Mouse (Mus musculus) heart, postnatal 0 days (tissue): ENCODE data around the gene Cldn2. TPM values are rescaled to one million over a fixed set of nuclear protein-coding genes. Genes with fewer than 3 reads are reported as not detected.

Experiments
- ATAC-seq: fragments of 200-750 bp; cut with Nextera tagmentation; 2 replicates; pipeline ENCODE4 v1.8.0; 2017; ENCODE audit warnings: low read depth, moderate number of reproducible peaks, moderate library complexity; ENCODE audit not compliant: insufficient read depth
- DNase-seq: peaks from one replicate; pipeline ENCODE4 v3.0.0-alpha.2; 2016; ENCODE audit warnings: low spot score
- H3K27ac ChIP-seq: fragments of 300-500 bp; sonication (generic); 2 replicates; pipeline ENCODE4 v1.5.1; 2014; ENCODE audit warnings: low read depth, mild to moderate bottlenecking
- H3K27me3 ChIP-seq: fragments of 300-500 bp; sonication (generic); 2 replicates; pipeline ENCODE4 v1.6.1; 2014; ENCODE audit warnings: low read length, mixed read lengths; ENCODE audit not compliant: control insufficient read depth, insufficient read depth
- H3K36me3 ChIP-seq: fragments of 300-500 bp; sonication (generic); replicated peaks from 2 replicates; pipeline ENCODE4 v1.6.1; 2014; ENCODE audit warnings: low read length, mixed read lengths; ENCODE audit not compliant: control insufficient read depth, insufficient read depth
- H3K4me1 ChIP-seq: fragments of 300-500 bp; sonication (generic); 2 replicates; pipeline ENCODE4 v1.6.1; 2014; ENCODE audit warnings: antibody characterized with exemption; ENCODE audit not compliant: control insufficient read depth, insufficient read depth
- H3K4me2 ChIP-seq: fragments of 300-500 bp; sonication (generic); 2 replicates; pipeline ENCODE4 v1.6.1; 2014; ENCODE audit warnings: low read depth, mild to moderate bottlenecking, low read length, moderate library complexity
- H3K4me3 ChIP-seq: fragments of 300-500 bp; sonication (generic); 2 replicates; pipeline ENCODE4 v1.5.1; 2014; ENCODE audit warnings: low read depth, low read length
- H3K9ac ChIP-seq: fragments of 300-500 bp; sonication (generic); replicated peaks from 2 replicates; pipeline ENCODE4 v1.6.1; 2014; ENCODE audit warnings: low read depth, low read length, mixed read lengths
- H3K9me3 ChIP-seq: fragments of 300-500 bp; sonication (generic); replicated peaks from 2 replicates; pipeline ENCODE4 v1.6.1; 2016; ENCODE audit warnings: low read length; ENCODE audit not compliant: control insufficient read depth
- CTCF ChIP-seq: IDR thresholded peaks from 2 replicates; pipeline ENCODE4 v1.5.1; 2016; ENCODE audit warnings: antibody characterized with exemption, control low read depth, low read depth
- EP300 ChIP-seq: IDR thresholded peaks from 2 replicates; pipeline ENCODE4 v1.6.1; 2016; ENCODE audit warnings: antibody characterized with exemption, low read depth
- WGBS: fragments of 180-500 bp; shearing (Covaris S2); extraction: QIAGEN DNeasy Blood & Tissue Kit; methylation state at CpG from one replicate; pipeline ENCODE4 v1.1.7; 2014; 5-methylcytosine and 5-hydroxymethylcytosine counted together
- polyA plus RNA-seq: library from polyadenylated mRNA; unstranded; fragments of >200 nt; fragmentation: Nextera tagmentation; extraction: Ambion mirVana; gene quantifications from 2 replicates; pipeline ENCODE4 v1.2.1, GENCODE M21; 2015
- total RNA-seq: library from RNA; depleted of rRNA; stranded (reverse); fragments of >200 nt; gene quantifications from 2 replicates; pipeline ENCODE4 v1.2.3, GENCODE M21; 2014; ENCODE audit warnings: low replicate concordance; rRNA removed

Cldn2 gene
- total and polyA plus RNA-seq, 2 experiments from 2014 or later = not detected

- no peaks in the 10 kb centered on the region for H3K4me1 ChIP-seq
- no peaks in the 10 kb centered on the region for H3K9me3 ChIP-seq
- no peak overlapping the region for H3K4me3 ChIP-seq
- DNase-seq = peak; percentile 36
- TF ChIP-seq CTCF (peak; percentile 75), EP300 (no peak)
- WGBS = 22% methylated on average over 5 of the region's 5 CpGs
- no peaks in the 10 kb centered on the region for H3K36me3 ChIP-seq
- no peak overlapping the region for H3K9ac ChIP-seq
- H3K27ac ChIP-seq = no peak overlapping the region
- H3K27me3 ChIP-seq = no peaks in the 10 kb centered on the region
- H3K4me2 ChIP-seq = no peak overlapping the region
- no peak for ATAC-seq
Measured at GRCm38 (mm10) chrX:139832464-139832863, 31.8 kb downstream of the Cldn2 start.

- DNase-seq (peak; percentile 8), ATAC-seq (no peak)
- WGBS = 29% methylated on average over 3 of the region's 3 CpGs
- H3K27me3 ChIP-seq = no peaks in the 10 kb centered on the region
- no peak overlapping the region for H3K27ac ChIP-seq
- no peaks in the 10 kb centered on the region for H3K36me3 ChIP-seq
- no peaks in the 10 kb centered on the region for H3K4me1 ChIP-seq
- TF ChIP-seq EP300 (no peak), CTCF (peak; percentile 53)
- no peak overlapping the region for H3K9ac ChIP-seq
- no peak overlapping the region for H3K4me3 ChIP-seq
- H3K9me3 ChIP-seq = no peaks in the 10 kb centered on the region
- no peak overlapping the region for H3K4me2 ChIP-seq
Measured at GRCm38 (mm10) chrX:139839057-139839456, 38.4 kb downstream of the Cldn2 start.

- WGBS = 76% methylated on average over 6 of the region's 6 CpGs
- no peak for TF ChIP-seq EP300
- Histone ChIP-seq H3K4me3 (no peak overlapping the region), H3K4me1 (no peaks in the 10 kb centered on the region), H3K27me3 (no peaks in the 10 kb centered on the region), H3K27ac (no peak overlapping the region), H3K4me2 (no peak overlapping the region), H3K9me3 (no peaks in the 10 kb centered on the region), H3K36me3 (no peaks in the 10 kb centered on the region), H3K9ac (no peak overlapping the region)
- no peak for ATAC-seq
- DNase-seq = no peak
Measured at GRCm38 (mm10) chrX:139841091-139841490, 40.5 kb downstream of the Cldn2 start.

- Histone ChIP-seq H3K27me3 (no peaks in the 10 kb centered on the region), H3K9me3 (no peaks in the 10 kb centered on the region), H3K9ac (no peak overlapping the region), H3K36me3 (no peaks in the 10 kb centered on the region), H3K4me1 (no peaks in the 10 kb centered on the region), H3K4me2 (no peak overlapping the region), H3K27ac (no peak overlapping the region), H3K4me3 (no peak overlapping the region)
- no peak for TF ChIP-seq CTCF
- no peak for TF ChIP-seq EP300
- WGBS = 78% methylated on average over 4 of the region's 4 CpGs
- ATAC-seq = no peak
- DNase-seq = no peak
Measured at GRCm38 (mm10) chrX:139854795-139855194, 54.2 kb downstream of the Cldn2 start.

- no peak for TF ChIP-seq CTCF
- no peak for TF ChIP-seq EP300
- Histone ChIP-seq H3K4me3 (no peak overlapping the region), H3K27me3 (no peaks in the 10 kb centered on the region), H3K9ac (no peak overlapping the region), H3K4me1 (no peaks in the 10 kb centered on the region), H3K27ac (no peak overlapping the region), H3K36me3 (no peaks in the 10 kb centered on the region), H3K9me3 (no peaks in the 10 kb centered on the region), H3K4me2 (0 out of 2 replicates have a peak overlapping the region, but pooled peaks have one; percentile 5)
- ATAC-seq (no peak), DNase-seq (peak; percentile 6)
- WGBS = 31% methylated on average over 5 of the region's 5 CpGs
Measured at GRCm38 (mm10) chrX:139859402-139859801, 58.8 kb downstream of the Cldn2 start.

Other genes with a start within 250 kb of the Cldn2 start
- 48.5 and 58.2 TPM in 2 replicates for gene Rnf128, start 237.5 kb upstream of the Cldn2 start, total RNA-seq
- 53.9 and 56.7 TPM in 2 replicates for gene Rnf128, start 237.5 kb upstream of the Cldn2 start, polyA plus RNA-seq
- 2.2 and 13.1 TPM in 2 replicates for gene Tbc1d8b, start 115.8 kb upstream of the Cldn2 start, total RNA-seq
- 1.4 and 1.7 TPM in 2 replicates for gene Tbc1d8b, start 115.8 kb upstream of the Cldn2 start, polyA plus RNA-seq
- gene Gm15013, start 86.3 kb upstream of the Cldn2 start, total RNA-seq = not detected in 2 replicates
- gene Gm15013, start 86.3 kb upstream of the Cldn2 start, polyA plus RNA-seq = not detected in 2 replicates
- gene Ripply1, start 18.5 kb upstream of the Cldn2 start, total RNA-seq = not detected in 2 replicates
- gene Ripply1, start 18.5 kb upstream of the Cldn2 start, polyA plus RNA-seq = not detected in 2 replicates
- gene Morc4, start 70.8 kb downstream of the Cldn2 start, total RNA-seq = 6.1 and 15.8 TPM in 2 replicates
- 4.9 and 5.6 TPM in 2 replicates for gene Morc4, start 70.8 kb downstream of the Cldn2 start, polyA plus RNA-seq
- gene Rbm41, start 197.8 kb downstream of the Cldn2 start, total RNA-seq = 3.6 TPM in 2 replicates
- gene Rbm41, start 197.8 kb downstream of the Cldn2 start, polyA plus RNA-seq = 2.8 and 3.2 TPM in 2 replicates